Mouse (Mus musculus): ENCODE data around the gene Ttc41.

GRCm38 (mm10) chr10:86758211-86758610 is 52.6 kb downstream of the Ttc41 start:
- TF ChIP-seq CTCF (IDR thresholded peaks at IDR 0.05; ENCODE audit: low read depth, low read length), result no peak
- TF ChIP-seq POLR2A (IDR thresholded peaks at IDR 0.05; ENCODE audit: extremely low read depth, insufficient read depth, low read length), result no peak
